Mouse (Mus musculus) CD8-positive naive resting alpha-beta T cell, adult 2 months (primary cell): ENCODE measurements around the gene Olfr1245.
"Not testable (repeated sequence)": the region's sequence is repeated elsewhere in the genome, so short reads cannot be mapped to it uniquely, and the experiment has no call there.

ENCODE experiments used
- DNase-seq, 2 experiments: peaks; one replicate each; pipeline ENCODE4 v3.0.0; 2022; ENCODE audit warnings: low read depth in 2 of 2, low spot score in 2 of 2

The Olfr1245 gene

GRCm38 (mm10) chr2:89578347-89578746, at the start of gene Olfr1245:
TSS of gene Olfr1245 (minus strand) at chr2:89578447.
- no peak for DNase-seq

GRCm38 (mm10) chr2:89618145-89618544, 39.9 kb upstream of the Olfr1245 start, which contains the start of gene Olfr1248:
TSS of gene Olfr1248 (minus strand) at chr2:89618245.
- not testable (repeated sequence) for DNase-seq

DNA sequence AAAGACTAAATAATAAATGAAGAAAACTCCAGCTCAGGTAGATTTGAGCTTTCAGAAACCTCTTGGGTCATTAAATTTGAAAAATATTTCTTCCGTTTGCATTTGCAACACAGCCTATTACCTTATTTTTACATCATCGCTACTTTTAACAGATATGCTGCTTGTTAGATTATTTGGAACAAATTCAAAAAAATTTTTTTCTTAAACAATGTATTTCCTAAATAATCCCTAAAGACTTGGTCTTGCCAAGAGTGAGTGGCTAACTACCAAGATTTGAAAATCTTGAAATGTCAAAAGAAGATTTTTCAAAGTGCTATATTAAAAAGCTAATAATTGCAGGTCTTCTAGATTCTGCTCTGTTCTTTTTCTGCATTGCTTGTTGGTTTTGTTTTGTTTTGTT, 35.8 kb upstream of the Olfr1245 start, which contains the start of gene Olfr1247:
Olfr1247 (minus strand) TSS at position 101 of the 400 bp plus-strand sequence.
- DNase-seq: no peak

GRCm38 (mm10) chr2:89593057-89593456, 14.8 kb upstream of the Olfr1245 start, which contains the start of gene Olfr1246:
TSS of gene Olfr1246 (minus strand) at chr2:89593157.
- no peak for DNase-seq

DNA sequence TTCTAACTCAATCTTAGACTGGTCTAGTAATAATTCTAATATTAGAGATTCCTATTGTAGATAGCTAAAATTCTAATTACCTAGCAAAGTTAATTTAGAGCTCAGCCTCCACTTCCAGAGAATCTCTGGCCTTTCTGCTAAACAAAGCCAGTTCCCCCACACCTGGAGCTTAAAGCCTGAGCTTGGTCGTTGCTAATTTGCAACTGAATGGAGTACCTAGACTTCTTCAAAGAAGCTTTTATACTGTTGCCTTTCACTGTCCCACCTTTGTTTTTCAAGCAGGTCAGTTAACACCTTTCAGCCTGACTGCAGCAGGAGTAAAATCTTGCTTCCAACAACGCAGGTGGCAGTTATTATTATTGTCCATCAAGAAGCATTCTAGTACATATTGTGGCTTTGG, 15.5 kb downstream of the Olfr1245 start:
- not testable (repeated sequence) for DNase-seq

DNA sequence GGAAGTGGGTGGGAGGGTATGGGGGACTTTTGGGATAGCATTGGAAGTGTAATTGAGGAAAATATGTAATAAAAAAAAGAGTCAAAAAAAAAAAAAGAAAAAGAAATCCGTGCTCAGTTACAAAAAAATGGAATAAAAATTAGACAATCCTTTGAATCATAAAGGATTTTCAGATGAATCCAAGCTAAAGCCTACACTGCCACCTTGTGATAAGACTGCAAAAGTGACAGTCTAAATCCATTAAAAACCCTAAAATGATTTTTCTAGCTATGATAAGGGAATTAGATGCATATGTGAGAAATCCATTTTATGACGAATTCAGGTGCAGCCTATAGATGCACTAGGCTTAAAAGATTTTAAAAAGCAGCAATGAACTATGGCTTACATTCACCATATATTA, 33.7 kb downstream of the Olfr1245 start:
- DNase-seq: no peak

DNA sequence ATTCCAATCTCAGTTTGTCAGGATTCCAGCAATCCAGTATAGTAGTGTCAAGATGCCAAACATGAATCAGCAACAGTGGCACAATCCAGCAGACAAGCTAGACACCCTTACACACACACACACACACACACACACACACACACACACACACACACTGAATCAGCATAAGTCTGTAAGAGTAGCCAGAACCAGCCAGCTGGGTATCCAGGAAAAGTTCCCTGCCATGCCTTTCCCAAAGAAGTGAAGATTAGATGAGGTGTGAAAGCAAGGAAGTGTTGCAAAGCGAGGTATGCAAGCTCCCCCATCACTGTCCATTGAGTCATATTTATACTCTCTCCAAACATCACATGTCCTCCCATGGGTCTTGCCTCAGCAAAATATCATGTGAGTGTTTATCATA, 38.3 kb downstream of the Olfr1245 start:
- DNase-seq: no peak

DNA sequence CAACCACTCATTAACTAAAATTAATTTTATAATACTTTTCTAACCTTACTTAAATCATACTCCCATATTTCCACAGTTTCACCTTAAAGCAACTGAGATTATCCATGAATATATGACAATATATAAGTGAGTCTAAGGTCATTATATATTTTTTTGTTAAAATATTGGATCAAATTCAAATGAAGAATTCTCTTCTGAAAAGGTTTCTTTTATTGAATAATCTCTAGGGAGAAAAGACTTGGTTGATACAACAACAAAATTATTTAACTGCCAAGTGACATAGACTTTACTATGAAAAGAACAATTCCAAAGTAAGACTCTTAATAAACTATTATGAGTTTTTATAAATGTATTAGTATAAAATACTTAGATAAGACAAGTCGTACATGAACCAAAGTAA, 46.9 kb downstream of the Olfr1245 start, which contains the start of gene Olfr1243:
Olfr1243 (minus strand) TSS at position 101 of the 400 bp plus-strand sequence.
- DNase-seq: no peak
